Mouse (Mus musculus) B cell, adult 2 months (primary cell): ENCODE data around the gene Tap1.
A peak's percentile ranks its signal among the peaks of the same experiment; 100 is the strongest.

Experiments
- DNase-seq, 2 experiments: peaks; one replicate each; pipeline ENCODE4 v3.0.0; 2022

The Tap1 gene

DNA sequence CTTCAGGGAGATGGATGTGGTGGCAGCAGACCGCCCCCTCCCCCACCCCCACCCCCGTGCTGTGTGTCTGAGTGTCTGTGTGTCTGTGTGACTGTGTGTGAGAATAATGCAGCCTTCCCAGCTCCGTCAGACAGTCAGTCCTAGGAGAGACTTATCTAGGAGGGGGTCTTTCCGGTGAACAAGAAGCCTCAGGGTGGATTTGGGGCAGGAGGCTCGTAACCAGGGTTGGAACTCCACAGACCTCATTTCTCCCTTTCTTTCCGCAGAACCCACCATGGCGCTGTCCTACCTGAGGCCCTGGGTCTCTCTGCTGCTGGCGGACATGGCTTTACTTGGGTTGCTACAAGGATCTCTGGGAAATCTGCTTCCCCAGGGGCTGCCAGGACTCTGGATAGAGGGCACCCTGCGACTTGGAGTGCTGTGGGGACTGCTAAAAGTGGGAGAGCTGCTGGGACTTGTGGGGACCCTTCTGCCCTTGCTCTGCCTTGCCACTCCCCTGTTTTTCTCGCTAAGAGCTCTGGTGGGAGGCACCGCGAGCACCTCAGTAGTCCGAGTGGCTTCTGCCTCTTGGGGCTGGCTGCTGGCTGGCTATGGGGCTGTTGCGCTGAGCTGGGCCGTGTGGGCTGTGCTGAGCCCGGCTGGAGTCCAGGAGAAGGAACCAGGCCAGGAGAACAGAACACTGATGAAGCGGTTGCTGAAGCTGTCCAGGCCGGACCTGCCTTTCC is 17.8 kb downstream of the Tap1 start:
- DNase-seq = peak; percentile 34 to 36

DNA sequence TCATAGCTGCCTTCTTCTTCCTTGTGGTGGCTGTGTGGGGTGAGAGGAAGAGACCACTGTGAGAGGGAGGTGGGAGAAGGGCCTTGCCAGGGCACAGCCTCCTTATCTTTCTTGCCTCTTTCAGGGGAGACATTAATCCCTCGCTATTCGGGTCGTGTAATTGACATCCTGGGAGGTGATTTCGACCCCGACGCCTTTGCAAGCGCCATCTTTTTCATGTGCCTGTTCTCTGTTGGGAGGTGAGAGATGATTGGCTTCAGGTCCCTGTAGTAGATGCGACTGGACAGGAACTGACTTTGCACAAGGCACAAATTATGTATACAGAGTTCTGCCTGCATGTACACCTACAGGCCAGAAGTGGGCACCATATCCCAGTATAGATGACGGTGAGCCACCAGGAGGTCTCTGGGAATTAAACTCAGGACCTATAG is 18.4 kb downstream of the Tap1 start:
- DNase-seq = peak; percentile 60

DNA sequence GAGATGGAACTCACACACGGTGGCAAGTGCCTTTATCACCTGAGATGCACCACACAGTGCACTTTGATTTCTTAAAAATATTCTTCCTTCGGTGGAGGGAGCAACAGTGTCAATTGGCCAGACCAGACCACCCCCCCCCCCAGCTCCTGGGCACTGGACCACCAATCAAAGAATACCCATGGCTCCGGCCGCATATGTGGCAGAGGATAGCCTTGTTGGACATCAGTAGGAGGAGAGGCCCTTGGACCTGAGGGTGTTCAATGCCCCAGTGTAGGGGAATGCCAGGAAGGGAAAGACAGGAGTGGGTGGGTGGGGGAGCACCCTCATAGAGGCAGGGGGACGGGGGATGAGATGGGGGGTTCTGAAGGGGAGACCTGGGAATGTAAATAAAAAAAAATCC is 19.4 kb downstream of the Tap1 start:
- peak in 1 of 2 experiments; percentile 0 for DNase-seq

DNA sequence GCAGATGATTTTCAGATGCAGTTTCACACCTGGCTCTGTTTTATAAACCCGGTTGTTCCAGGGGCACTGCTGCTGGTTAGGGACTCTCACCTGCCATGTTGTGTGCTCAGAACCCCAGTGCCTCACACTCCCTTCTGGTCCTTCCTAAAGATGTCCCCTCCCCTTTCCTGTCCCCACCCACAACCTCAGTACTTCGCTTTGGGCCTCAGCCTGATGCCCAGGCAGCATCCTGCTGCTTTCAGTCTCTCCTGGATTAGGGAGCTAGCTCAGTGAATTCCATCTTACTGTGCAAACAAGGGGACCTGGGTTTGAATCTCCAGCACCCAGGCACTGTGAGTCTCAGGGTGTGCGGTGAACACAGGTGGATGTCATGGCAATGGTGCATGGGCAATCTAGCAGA is 20.1 kb downstream of the Tap1 start:
- peak; percentile 20 to 21 for DNase-seq

DNA sequence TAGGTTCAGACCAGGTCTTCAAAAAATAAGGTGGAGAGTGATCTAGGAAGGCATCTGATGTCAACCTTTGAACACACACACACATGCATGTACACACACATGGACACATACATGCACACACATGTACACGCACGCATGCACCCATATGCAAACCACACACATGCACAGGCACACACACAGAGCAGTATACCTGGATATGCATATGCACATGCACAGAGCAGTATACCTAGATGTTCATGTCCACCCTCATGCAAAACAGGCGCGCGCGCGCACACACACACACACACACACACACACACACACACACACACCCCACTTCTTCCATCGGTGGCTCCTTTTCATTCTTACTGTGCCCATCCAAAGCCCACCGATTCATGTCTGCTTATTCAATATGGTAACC is 20.5 kb downstream of the Tap1 start:
- peak; percentile 0 to 1 for DNase-seq

DNA sequence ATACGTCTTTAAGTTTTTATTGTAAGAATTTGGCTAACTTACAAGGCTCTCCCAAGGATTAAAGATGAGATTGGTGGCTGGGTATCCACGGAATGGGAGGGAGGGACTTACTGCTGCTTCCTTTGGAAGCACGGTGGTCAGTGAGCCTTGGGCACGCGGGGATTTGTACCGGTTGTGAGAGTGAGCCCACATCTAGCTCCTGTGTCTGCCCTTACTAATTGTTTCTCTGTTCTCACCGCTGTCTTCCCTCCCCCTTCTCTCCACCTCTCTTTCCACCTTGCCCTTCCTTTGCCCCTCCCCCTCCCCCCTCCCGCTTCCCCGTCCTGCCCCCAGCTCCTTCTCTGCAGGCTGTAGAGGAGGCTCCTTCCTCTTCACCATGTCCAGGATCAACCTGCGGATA is 21.1 kb downstream of the Tap1 start:
- DNase-seq = peak in 1 of 2 experiments; percentile 1

DNA sequence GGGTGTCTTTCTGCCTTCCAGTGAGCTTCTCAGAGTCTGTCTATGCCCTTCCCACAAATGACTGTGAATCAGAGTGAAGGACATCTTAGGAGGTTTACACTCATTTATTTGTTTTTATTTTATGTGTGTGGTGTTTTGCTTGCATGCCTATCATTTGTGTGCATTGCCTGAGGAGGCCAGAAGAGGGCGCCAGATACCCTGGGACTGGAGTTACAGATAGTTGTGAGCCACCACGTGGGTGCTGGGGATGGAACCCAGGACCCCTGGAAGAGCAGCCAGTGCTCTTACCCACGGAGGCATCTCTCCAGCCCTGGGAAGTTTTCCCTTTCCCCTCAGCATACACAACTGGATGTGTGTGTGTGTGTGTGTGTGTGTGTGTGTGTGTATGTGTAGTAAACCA is 22.3 kb downstream of the Tap1 start:
- peak; percentile 64 to 66 for DNase-seq

DNA sequence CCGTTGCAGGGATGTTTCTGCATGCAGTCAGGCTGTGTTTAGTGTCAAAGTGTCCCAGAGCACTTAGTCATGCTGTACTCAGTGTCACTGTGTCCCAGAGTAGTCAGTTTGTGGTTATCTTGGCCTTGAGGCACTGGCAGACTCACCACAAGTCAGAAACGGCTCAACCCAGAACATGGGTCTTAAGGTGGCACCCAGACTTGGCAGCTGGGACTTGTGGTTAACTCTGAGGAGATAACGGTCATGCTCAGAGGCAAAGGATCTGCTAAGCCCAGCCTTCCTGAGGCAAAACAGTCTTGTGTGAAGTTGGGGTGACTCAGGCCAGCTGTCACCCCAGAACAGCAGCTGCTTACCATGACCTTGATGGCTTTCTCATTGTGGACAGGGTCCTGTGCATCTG is 23.2 kb downstream of the Tap1 start:
- peak; percentile 13 to 17 for DNase-seq

DNA sequence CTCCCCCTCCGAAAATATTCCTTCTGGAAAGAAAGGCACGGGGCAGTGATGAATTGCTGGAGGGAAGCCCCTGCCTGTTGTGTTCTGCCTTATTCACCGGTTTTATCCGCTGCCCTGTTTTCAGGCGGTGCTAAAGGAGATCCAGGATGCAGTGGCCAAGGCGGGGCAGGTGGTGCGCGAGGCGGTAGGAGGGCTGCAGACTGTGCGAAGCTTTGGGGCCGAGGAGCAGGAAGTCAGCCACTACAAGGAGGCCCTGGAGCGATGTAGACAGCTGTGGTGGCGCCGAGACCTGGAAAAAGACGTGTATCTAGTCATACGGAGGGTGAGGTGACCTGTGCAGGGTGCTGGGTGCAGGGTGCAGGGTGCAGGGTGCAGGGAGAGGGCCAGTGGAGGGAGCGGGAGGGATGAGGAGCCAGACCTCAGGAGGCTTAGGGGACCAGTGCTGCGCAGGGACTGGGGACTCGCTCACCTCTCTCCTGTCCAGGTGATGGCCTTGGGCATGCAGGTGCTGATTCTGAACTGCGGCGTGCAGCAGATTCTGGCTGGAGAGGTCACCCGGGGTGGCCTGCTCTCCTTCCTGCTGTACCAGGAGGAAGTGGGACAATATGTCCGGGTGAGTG is 24.5 kb downstream of the Tap1 start:
- DNase-seq = peak; percentile 10 to 16

DNA sequence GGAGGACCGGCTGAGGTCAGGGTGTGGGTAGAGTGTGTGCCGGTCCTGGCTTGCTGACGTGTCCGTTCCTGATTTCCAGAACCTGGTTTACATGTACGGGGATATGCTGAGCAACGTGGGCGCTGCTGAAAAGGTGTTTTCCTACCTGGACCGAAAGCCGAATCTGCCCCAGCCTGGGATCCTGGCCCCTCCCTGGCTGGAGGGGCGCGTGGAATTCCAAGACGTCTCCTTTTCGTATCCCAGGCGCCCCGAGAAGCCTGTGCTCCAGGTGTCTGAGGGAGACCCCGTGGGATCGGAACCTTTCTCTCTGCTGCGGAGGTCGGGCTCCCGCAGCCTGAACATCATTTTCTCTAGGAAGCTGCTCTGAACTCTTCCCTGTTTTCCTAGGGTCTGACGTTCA is 26.6 kb downstream of the Tap1 start:
- no peak for DNase-seq

DNA sequence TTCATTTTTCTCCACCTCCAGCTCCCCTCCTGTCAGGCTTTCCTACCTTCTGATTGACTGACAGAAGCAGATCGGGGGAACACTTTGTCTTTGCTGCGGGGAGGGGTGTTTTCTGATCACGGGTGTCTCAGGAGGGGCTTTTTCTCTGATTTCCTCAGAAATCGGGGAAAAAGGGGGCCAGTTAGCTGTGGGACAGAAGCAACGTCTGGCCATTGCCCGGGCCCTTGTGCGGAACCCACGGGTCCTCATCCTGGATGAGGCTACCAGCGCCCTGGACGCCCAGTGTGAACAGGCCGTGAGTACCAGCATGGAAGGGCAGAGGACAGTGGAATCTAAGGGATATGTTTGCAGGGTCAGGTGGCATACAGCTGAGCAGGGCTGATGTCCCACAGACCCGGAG is 27.8 kb downstream of the Tap1 start:
- DNase-seq = peak in 1 of 2 experiments; percentile 8

DNA sequence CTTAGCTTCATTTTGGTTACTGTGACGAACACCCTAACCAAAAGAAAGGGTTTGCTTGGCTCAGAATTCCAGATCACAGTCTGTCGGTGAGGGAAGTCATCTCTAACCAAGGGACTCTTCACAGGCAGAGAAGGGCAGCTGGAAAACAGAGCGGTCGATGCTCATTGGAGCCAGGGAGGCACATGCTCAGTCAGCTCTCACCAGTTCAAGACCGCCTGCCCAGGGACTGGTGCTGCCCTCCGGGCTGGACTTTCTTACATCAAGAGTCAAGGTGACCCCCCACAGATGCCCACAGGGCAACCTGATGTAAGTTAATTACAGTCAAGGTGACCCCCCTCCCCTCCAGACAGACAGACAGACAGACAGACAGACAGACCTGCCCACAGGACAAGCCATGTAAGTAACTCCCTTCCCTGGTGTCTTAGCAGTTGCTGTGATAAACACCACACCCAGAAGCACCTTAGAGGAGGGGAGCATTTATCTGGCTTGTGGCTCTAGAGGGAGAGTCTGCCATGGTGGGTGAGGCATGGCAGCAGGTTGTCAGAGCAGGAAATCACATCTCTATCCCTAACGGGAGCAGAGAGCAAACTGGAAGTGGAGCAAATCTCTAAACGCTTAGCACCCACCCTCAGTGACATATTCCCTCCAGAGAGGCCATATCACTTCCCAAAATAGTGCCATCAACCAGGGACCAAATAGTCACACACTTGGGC is 30.0 kb downstream of the Tap1 start:
- peak; percentile 7 for DNase-seq

DNA sequence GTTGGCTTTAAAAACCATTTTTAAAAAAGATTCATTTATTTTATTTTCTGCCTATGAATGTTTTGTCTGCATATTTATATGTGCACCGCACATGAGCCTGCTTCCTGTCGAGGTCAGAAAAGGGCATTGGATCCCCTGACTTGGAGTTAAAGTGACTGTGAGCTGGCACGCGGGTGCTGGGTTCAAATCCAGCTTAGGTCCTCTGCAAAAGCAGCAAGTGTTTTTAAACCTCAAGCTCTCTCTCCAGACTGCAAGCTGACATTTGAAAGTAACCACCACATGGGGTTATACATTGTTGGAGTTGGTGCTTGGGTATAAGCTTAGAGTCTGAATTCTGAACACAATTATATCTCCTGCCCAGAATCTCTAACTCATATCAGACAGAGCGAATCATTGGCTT is 30.6 kb downstream of the Tap1 start:
- peak; percentile 0 to 1 for DNase-seq

DNA sequence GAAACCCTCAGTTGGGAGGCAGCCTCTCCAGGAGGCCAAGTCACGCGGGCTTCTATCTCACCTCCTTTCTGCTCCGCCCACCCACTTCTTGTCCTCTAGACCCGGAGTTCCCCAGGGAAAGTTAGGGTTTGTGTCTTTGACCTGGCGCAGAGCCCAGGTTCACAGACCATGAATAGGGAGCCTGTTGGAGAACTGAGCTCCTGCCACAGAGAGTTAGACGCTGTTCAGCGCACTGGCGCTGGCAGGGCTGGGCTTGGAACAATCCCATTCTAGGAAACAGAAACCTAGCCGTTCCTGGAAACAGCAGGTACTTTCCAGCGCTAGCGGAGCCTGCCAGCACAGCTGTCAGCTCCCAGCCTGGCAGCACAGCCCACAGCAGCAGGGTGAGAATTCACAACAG is 31.3 kb downstream of the Tap1 start:
- DNase-seq = peak; percentile 12 to 16

DNA sequence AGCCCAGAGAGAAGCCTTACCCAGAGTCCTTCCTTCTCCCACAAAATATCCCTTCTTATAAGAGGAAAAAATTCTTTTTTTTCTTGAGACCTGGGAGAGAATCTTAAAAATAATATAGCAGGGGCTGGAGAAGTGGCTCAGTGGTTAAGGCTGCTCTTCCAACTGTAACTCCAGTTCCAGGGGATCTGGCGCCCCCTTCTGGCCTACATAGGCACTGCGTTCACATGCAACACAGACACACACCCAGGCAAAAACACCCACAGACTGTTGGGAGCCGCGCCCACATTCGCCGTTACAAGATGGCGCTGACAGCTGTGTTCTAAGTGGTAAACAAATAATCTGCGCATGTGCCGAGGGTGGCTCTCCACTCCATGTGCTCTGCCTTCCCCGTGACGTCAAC is 31.7 kb downstream of the Tap1 start:
- peak; percentile 82 to 83 for DNase-seq

DNA sequence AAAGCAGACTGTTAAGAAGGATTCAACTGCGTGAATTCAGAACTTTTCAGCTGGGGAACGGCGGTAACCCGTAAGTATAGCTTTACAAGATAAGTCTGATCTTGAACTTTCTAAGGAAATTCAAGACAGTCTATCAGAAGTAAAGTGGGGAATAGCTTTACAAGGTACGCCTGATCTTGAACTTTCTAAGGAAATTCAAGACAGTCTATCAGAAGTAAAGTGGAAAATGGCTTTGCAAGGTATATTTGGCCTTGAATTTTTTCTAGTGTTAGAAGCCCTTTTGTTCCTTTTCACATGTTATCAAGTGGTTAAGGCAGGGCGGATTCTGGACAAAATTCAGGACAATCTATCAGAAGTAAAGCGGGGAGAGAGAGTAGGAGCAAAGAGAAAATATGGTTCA is 32.4 kb downstream of the Tap1 start:
- peak; percentile 24 to 30 for DNase-seq

DNA sequence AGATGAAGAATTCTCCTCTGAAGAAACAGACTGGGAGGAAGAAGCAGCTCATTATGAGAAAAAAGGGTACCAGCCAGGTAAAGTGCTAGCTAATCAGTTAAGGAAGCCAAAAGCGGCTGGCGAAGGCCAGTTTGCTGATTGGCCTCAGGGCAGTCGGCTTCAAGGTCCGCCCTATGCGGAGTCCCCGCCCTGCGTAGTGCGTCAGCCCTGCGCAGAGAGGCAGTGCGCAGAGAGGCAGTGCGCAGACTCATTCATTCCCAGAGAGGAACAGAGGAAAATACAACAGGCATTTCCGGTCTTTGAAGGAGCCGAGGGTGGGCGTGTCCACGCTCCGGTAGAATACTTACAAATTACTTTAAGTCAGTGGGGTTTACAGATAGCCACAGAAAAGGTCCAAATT is 33.0 kb downstream of the Tap1 start:
- peak in 1 of 2 experiments; percentile 0 for DNase-seq

DNA sequence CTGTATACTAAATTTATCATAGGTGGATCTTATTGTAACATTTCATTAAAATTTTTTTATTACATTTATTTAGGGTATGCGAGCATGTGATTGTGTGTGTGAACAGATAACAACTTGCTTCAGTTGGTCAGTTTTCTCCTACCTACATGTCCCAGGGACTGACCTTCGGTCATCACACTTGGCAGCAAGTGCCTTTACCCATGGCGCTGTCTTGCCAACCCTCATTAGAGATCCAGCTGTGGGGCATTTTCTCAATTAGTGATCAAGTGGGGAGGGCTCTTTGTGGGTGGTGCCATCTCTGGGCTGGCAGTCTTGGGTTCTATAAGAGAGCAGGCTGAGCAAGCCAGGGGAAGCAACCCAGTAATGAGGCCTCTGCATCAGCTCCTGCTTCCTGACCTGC is 37.5 kb downstream of the Tap1 start:
- DNase-seq = peak in 1 of 2 experiments; percentile 0

DNA sequence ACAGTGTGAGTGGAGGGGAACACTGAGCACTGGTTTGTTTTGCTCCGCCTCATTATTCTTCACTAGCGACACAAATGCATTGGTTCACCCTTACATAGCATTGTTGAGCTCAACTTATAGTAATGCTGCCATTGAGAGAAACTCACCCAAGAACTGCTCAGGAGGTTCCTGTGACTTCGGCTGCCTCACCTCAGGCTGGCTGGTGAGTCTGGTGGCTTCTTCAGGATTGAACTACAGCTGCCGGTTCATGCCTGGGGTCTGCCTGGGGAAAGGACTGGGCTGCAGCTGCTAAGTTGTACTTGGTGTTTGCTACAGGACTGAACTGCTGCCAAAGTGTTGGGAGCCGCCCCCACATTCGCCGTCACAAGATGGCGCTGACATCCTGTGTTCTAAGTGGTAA is 38.1 kb downstream of the Tap1 start:
- peak in 1 of 2 experiments; percentile 0 for DNase-seq

DNA sequence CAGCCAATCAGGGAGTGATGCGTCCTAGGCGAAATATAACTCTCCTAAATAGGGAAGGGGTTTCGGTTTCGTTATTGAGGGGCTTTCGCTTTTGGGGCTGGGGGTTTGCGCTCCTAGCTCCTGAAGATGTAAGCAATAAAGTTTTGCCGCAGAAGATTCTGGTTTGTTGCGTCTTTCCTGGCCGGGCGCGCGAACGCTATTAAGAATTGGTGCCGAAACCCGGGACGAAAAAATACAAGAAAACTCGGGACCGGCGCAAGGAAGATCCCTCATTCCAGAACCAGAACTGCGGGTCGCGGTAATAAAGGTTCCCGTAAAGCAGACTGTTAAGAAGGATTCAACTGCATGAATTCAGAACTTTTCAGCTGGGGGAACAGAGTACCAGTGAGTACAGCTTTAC is 38.6 kb downstream of the Tap1 start:
- peak; percentile 0 for DNase-seq

DNA sequence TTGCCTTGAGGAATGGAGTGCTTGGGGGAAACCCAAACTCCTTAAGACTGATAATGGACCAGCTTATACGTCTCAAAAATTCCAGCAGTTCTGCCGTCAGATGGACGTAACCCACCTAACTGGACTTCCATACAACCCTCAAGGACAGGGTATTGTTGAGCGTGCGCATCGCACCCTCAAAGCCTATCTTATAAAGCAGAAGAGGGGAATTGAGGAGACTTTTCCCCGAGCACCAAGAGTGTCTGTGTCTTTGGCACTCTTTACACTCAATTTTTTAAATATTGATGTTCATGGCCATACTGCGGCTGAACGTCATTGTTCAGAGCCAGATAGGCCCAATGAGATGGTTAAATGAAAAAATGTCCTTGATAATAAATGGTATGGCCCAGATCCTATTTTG is 43.6 kb downstream of the Tap1 start:
- peak; percentile 2 for DNase-seq

DNA sequence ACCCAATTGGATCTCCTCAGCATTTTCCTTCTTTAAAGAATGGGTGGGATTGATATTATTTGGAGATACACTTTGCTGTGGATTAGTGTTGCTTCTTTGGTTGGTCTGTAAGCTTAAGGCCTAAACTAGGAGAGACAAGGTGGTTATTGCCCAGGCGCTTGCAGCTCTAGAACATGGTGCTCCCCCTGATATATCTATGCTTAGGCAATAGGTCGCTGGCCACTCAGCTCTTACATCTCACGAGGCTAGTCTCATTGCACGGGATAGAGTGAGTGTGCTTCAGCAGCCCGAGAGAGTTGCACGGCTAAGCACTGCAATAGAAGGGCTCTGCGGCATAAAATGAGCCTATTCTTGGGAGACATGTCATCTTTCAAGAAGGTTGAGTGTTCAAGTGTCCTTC is 44.7 kb downstream of the Tap1 start:
- peak; percentile 0 for DNase-seq

DNA sequence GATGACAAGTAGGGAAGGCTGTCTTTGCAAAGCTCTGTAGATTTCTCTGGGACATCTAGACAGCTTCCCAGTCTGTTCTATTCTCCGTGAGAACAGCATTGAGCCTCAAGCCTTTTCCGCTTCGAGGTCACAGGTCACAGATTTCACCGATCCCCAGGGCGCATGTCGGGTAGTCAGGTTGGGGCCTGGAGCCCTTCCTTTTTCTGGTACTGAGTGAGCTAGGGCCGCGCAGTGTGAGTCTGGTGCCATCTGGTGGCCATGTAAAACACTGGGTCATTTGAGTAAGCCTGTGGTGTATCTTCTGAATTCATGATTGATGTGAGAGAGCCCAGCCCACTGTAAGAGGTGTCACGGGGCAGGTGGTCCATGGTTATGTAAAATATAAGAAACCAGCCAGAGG is 47.6 kb downstream of the Tap1 start:
- peak; percentile 91 to 93 for DNase-seq

DNA sequence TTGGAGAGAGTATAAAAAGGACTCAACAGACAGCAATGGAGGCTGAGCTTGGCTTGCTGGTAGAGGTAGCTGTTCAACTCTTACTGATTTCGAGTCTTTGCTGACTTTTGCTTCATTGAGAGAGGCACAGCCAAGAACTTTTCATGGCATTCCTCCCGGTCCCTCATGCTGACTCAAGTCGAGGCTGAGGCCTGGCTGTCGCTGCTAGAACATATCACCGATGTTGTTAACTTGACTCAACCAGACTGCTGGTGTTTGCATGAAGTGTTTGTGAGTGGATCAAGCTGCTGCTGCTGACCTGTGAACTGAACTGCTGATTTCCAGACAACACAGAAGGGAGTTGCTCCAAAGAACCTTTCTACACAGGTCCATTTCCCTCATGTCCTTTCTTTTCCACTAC is 49.3 kb downstream of the Tap1 start:
- DNase-seq = peak; percentile 0
